Mouse (Mus musculus) heart, embryonic 16.5 days (tissue): ENCODE data around the gene Gng7. TPM values are rescaled to one million over a fixed set of nuclear protein-coding genes. Genes with fewer than 3 reads are reported as not detected.
"Not testable (repeated sequence)": the region's sequence is repeated elsewhere in the genome, so short reads cannot be mapped to it uniquely, and the experiment has no call there.

Experiments used
- ATAC-seq: fragments of 200-750 bp; cut with Nextera tagmentation; replicated peaks from 2 replicates; pipeline ENCODE4 v1.8.0; 2017; ENCODE audit warnings: moderate number of reproducible peaks; ENCODE audit not compliant: insufficient read depth, low FRiP score; ENCODE audit errors: extremely low read depth
- H3K27ac ChIP-seq: fragments of 300-500 bp; sonication (generic); 2 replicates; pipeline ENCODE4 v1.5.1; 2014; ENCODE audit warnings: mild to moderate bottlenecking, low read length, control low read depth, moderate library complexity
- H3K27me3 ChIP-seq: fragments of 300-500 bp; sonication (generic); 2 replicates; pipeline ENCODE4 v1.6.1; 2014; ENCODE audit warnings: low read length, mixed read lengths; ENCODE audit not compliant: control insufficient read depth, insufficient read depth
- H3K36me3 ChIP-seq: fragments of 300-500 bp; sonication (generic); 2 replicates; pipeline ENCODE4 v1.6.1; 2014; ENCODE audit not compliant: control insufficient read depth, insufficient read depth
- H3K4me1 ChIP-seq: fragments of 300-500 bp; sonication (generic); 2 replicates; pipeline ENCODE4 v1.6.1; 2014; ENCODE audit warnings: low read length, mixed read lengths; ENCODE audit not compliant: control insufficient read depth, insufficient read depth
- H3K4me2 ChIP-seq: fragments of 300-500 bp; sonication (generic); 2 replicates; pipeline ENCODE4 v1.6.1; 2014; ENCODE audit warnings: low read depth, mild to moderate bottlenecking, control low read depth, low read length
- H3K4me3 ChIP-seq: fragments of 300-500 bp; sonication (generic); 2 replicates; pipeline ENCODE4 v1.5.1; 2014; ENCODE audit warnings: mild to moderate bottlenecking, control low read depth, low read length
- H3K9ac ChIP-seq: fragments of 300-500 bp; sonication (generic); 2 replicates; pipeline ENCODE4 v1.6.1; 2014; ENCODE audit warnings: low read length, control low read depth
- H3K9me3 ChIP-seq: fragments of 300-500 bp; sonication (generic); replicated peaks from 2 replicates; pipeline ENCODE4 v1.6.1; 2016; ENCODE audit warnings: low read length; ENCODE audit not compliant: control insufficient read depth
- WGBS: fragments of 180-500 bp; shearing (Covaris S2); extraction: QIAGEN DNeasy Blood & Tissue Kit; methylation state at CpG from one replicate; pipeline ENCODE4 v1.1.7; 2014; 5-methylcytosine and 5-hydroxymethylcytosine counted together
- polyA plus RNA-seq: library from polyadenylated mRNA; unstranded; fragments of >200 nt; fragmentation: Nextera tagmentation; extraction: Ambion mirVana; gene quantifications from 2 replicates; pipeline ENCODE4 v1.2.1, GENCODE M21; 2015

Gng7 gene
- polyA plus RNA-seq, 1 experiment from 2014 or later, result 1.4 TPM

DNA sequence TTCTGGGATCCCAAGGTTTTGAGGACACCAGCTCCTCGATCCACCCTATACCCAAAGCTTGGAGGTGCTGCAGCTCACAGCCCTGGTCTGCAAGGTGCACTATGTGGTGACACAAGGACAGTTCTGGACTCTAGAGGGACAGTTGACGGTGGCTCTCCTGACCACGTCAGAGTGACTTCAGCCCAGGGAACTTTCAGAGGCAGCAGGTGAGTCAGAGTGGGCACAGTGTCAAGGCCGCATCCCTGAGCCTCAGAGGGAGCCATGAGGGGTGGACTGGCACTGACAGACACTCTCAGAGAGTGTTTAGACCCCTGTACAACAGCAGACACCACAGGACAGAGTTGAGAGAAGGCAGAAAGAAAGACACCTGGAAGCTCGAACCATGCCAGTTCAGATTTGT is 37.8 kb upstream of the Gng7 start:
- H3K4me3 ChIP-seq, result no peak overlapping the region
- no peaks in the 10 kb centered on the region for H3K4me1 ChIP-seq
- H3K27me3 ChIP-seq, result no peaks in the 10 kb centered on the region
- 86% methylated on average over 5 of the region's 5 CpGs for WGBS
- no peak for ATAC-seq
- no peaks in the 10 kb centered on the region for H3K9me3 ChIP-seq
- H3K9ac ChIP-seq, result no peak overlapping the region
- H3K36me3 ChIP-seq, result peaks cover 40% of the 10 kb centered on the region
- H3K27ac ChIP-seq, result no peak overlapping the region
- no peak overlapping the region for H3K4me2 ChIP-seq

GRCm38 (mm10) chr10:81051133-81051532 is 36.4 kb upstream of the Gng7 start:
- H3K27me3 ChIP-seq, result no peaks in the 10 kb centered on the region
- no peak overlapping the region for H3K9ac ChIP-seq
- no peak overlapping the region for H3K4me2 ChIP-seq
- no peaks in the 10 kb centered on the region for H3K9me3 ChIP-seq
- peaks cover 50% of the 10 kb centered on the region for H3K36me3 ChIP-seq
- no peak for ATAC-seq
- H3K4me1 ChIP-seq, result no peaks in the 10 kb centered on the region
- H3K27ac ChIP-seq, result no peak overlapping the region
- 87% methylated on average over 6 of the region's 6 CpGs for WGBS
- no peak overlapping the region for H3K4me3 ChIP-seq

DNA sequence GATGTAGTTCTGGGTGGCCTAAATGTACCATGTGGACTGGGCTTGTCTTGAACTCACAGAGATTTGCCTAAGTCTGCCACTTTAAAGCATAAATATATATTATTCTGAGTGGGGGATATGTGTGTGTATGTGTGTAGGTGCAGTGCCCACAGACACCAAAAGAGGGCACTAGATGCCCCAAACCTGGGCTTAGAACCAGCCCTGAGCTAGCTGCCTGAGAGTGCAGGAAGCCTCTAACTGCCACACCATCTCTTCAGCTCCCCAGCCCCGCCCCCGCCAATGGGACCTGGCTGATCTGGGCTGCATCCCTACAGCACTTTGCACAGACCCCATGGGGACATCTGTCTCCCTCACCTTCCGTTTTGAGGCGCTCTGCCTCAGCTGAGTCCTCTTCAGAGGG is 35.9 kb upstream of the Gng7 start:
- H3K27ac ChIP-seq, result no peak overlapping the region
- H3K9ac ChIP-seq, result no peak overlapping the region
- no peaks in the 10 kb centered on the region for H3K27me3 ChIP-seq
- WGBS, result 89% methylated on average over 4 of the region's 4 CpGs
- H3K4me2 ChIP-seq, result no peak overlapping the region
- no peaks in the 10 kb centered on the region for H3K9me3 ChIP-seq
- peaks cover 53% of the 10 kb centered on the region for H3K36me3 ChIP-seq
- no peaks in the 10 kb centered on the region for H3K4me1 ChIP-seq
- no peak overlapping the region for H3K4me3 ChIP-seq
- no peak for ATAC-seq

GRCm38 (mm10) chr10:81045246-81045645 is 30.5 kb upstream of the Gng7 start:
- H3K9me3 ChIP-seq, H3K27ac ChIP-seq, H3K4me2 ChIP-seq, H3K4me3 ChIP-seq, H3K4me1 ChIP-seq, H3K27me3 ChIP-seq, ATAC-seq, H3K9ac ChIP-seq: not testable (repeated sequence)
- peaks cover 54% of the 10 kb centered on the region for H3K36me3 ChIP-seq
- WGBS, result 87% methylated on average over 14 of the region's 14 CpGs

- Histone ChIP-seq H3K9me3 (no peaks in the 10 kb centered on the region), H3K36me3 (peaks cover 20% of the 10 kb centered on the region), H3K4me3 (no peak overlapping the region), H3K4me1 (0 out of 2 replicates have a peak, but pooled peaks cover 3% of the 10 kb centered on the region), H3K27me3 (no peaks in the 10 kb centered on the region), H3K4me2 (no peak overlapping the region), H3K27ac (no peak overlapping the region), H3K9ac (no peak overlapping the region)
- ATAC-seq, result no peak
- WGBS, result 33% methylated on average over 13 of the region's 13 CpGs
Observed at GRCm38 (mm10) chr10:81041458-81042175, 26.9 kb upstream of the Gng7 start.

- Histone ChIP-seq H3K4me1 (0 out of 2 replicates have a peak, but pooled peaks cover 3% of the 10 kb centered on the region), H3K9me3 (no peaks in the 10 kb centered on the region), H3K4me2 (peak within 1 kb of the TSS; percentile 79), H3K27me3 (no peaks in the 10 kb centered on the region), H3K4me3 (peak within 1 kb of the TSS; percentile 73), H3K9ac (peak within 1 kb of the TSS; percentile 83), H3K36me3 (0 out of 2 replicates have a peak, but pooled peaks cover 7% of the 10 kb centered on the region), H3K27ac (peak within 1 kb of the TSS; percentile 61)
- peak; percentile 99 for ATAC-seq
- under 1% methylated on average over 35 of the region's 35 CpGs for WGBS
Observed at GRCm38 (mm10) chr10:81036988-81037580, 22.3 kb upstream of the Gng7 start, which contains the start of gene Slc39a3. Gene Slc39a3, minus strand, starts transcription at chr10:81037426.

DNA sequence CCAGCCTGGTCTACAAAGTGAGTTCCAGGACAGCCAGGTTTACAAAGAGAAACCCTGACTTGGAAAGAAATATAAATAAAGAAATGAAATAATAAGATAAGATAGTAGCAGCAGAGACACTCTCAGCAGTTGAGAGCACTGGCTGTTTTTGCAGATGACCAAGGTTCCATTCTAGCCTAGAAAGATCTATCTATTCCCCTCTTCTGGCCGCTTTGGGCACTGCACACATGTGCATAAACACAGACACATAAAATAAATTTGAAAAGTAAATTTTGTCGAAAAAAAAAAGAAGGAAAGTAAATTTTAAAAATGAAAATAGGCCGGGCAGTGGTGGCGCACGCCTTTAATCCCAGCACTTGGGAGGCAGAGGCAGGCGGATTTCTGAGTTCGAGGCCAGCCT is 21.5 kb upstream of the Gng7 start:
- Histone ChIP-seq H3K4me3 (no peak overlapping the region), H3K9ac (no peak overlapping the region), H3K36me3 (0 out of 2 replicates have a peak, but pooled peaks cover 8% of the 10 kb centered on the region), H3K4me2 (no peak overlapping the region), H3K27me3 (no peaks in the 10 kb centered on the region), H3K4me1 (0 out of 2 replicates have a peak, but pooled peaks cover 3% of the 10 kb centered on the region), H3K27ac (no peak overlapping the region), H3K9me3 (no peaks in the 10 kb centered on the region)
- 76% methylated on average over 7 of the region's 7 CpGs for WGBS
- no peak for ATAC-seq

- 0 out of 2 replicates have a peak, but pooled peaks cover 3% of the 10 kb centered on the region for H3K4me1 ChIP-seq
- WGBS, result 73% methylated on average over 10 of the region's 10 CpGs
- no peaks in the 10 kb centered on the region for H3K9me3 ChIP-seq
Observed at GRCm38 (mm10) chr10:81033586-81033985, 18.8 kb upstream of the Gng7 start.

GRCm38 (mm10) chr10:81029031-81029430 is 14.3 kb upstream of the Gng7 start:
- Histone ChIP-seq H3K4me3 (no peak overlapping the region), H3K36me3 (peaks cover 12% of the 10 kb centered on the region; the same call in 1 of the 2 replicates), H3K9ac (no peak overlapping the region), H3K4me1 (peaks cover 6% of the 10 kb centered on the region), H3K27ac (no peak overlapping the region), H3K4me2 (no peak overlapping the region), H3K27me3 (peaks cover 18% of the 10 kb centered on the region), H3K9me3 (no peaks in the 10 kb centered on the region)
- ATAC-seq, result no peak
- WGBS, result 63% methylated on average over 10 of the region's 10 CpGs

More at GRCm38 (mm10) chr10:81033586-81033985, 18.8 kb upstream of the Gng7 start:
- Histone ChIP-seq H3K4me2 (no peak overlapping the region), H3K27me3 (no peaks in the 10 kb centered on the region), H3K27ac (no peak overlapping the region), H3K9ac (no peak overlapping the region), H3K36me3 (peaks cover 12% of the 10 kb centered on the region; the same call in 1 of the 2 replicates), H3K4me3 (no peak overlapping the region)
- no peak for ATAC-seq
